Mouse (Mus musculus) inflammation-experienced regulatory T-cells, adult 6 months (primary cell): ENCODE results near the gene Gjb4. TPM values are rescaled to one million over a fixed set of nuclear protein-coding genes. Genes with fewer than 3 reads are reported as not detected.

Experiments
- ATAC-seq: one replicate; pipeline ENCODE4 v1.8.0; 2017
- polyA plus RNA-seq, 3 experiments: library from polyadenylated mRNA; unstranded; fragments of 100-300 nt; shearing (Covaris generic); gene quantifications; one replicate each; pipeline ENCODE4 v1.2.1; 2017

Gene Gjb4
- polyA plus RNA-seq: not detected

GRCm38 (mm10) chr4:127353951-127354438 lies at the start of gene Gjb4:
TSS of gene Gjb4 (minus strand) at chr4:127354081.
- no peak for ATAC-seq

- ATAC-seq: no peak
Observed at GRCm38 (mm10) chr4:127402614-127403013, 48.7 kb upstream of the Gjb4 start.

GRCm38 (mm10) chr4:127402166-127402565 lies 48.3 kb upstream of the Gjb4 start:
- ATAC-seq: no peak

GRCm38 (mm10) chr4:127400165-127401145 lies 46.6 kb upstream of the Gjb4 start:
- ATAC-seq: no peak

GRCm38 (mm10) chr4:127395591-127395990 lies 41.7 kb upstream of the Gjb4 start:
- no peak for ATAC-seq

GRCm38 (mm10) chr4:127389645-127390044 lies 35.8 kb upstream of the Gjb4 start:
- no peak for ATAC-seq

- no peak for ATAC-seq
Observed at GRCm38 (mm10) chr4:127377344-127377743, 23.5 kb upstream of the Gjb4 start.

GRCm38 (mm10) chr4:127375541-127376177 lies 21.8 kb upstream of the Gjb4 start:
- no peak for ATAC-seq

- ATAC-seq: no peak
Observed at GRCm38 (mm10) chr4:127374645-127375044, 20.8 kb upstream of the Gjb4 start.

- no peak for ATAC-seq
Observed at GRCm38 (mm10) chr4:127373491-127373890, 19.6 kb upstream of the Gjb4 start.

- ATAC-seq: no peak
Observed at GRCm38 (mm10) chr4:127371546-127371945, 17.7 kb upstream of the Gjb4 start.

GRCm38 (mm10) chr4:127370447-127370846 lies 16.6 kb upstream of the Gjb4 start:
- no peak for ATAC-seq

- ATAC-seq: no peak
Observed at GRCm38 (mm10) chr4:127368379-127368973, 14.6 kb upstream of the Gjb4 start.

- ATAC-seq: no peak
Observed at GRCm38 (mm10) chr4:127365834-127366233, 12.0 kb upstream of the Gjb4 start.

- no peak for ATAC-seq
Observed at GRCm38 (mm10) chr4:127365433-127365832, 11.6 kb upstream of the Gjb4 start.

- ATAC-seq: no peak
Observed at GRCm38 (mm10) chr4:127364431-127364830, 10.6 kb upstream of the Gjb4 start.

- no peak for ATAC-seq
Observed at GRCm38 (mm10) chr4:127363331-127363730, 9.4 kb upstream of the Gjb4 start.

- no peak for ATAC-seq
Observed at GRCm38 (mm10) chr4:127362520-127362919, 8.6 kb upstream of the Gjb4 start.

- no peak for ATAC-seq
Observed at GRCm38 (mm10) chr4:127358018-127358417, 4.1 kb upstream of the Gjb4 start, which contains the start of gene Gjb5. TSS of gene Gjb5 (minus strand) at chr4:127358181.

GRCm38 (mm10) chr4:127354506-127355485 lies 915 bp upstream of the Gjb4 start:
- no peak for ATAC-seq

- no peak for ATAC-seq
Observed at GRCm38 (mm10) chr4:127352594-127352993, 1.3 kb downstream of the Gjb4 start.
